Mouse (Mus musculus) myocyte (in vitro differentiated cells): ENCODE measurements around the gene Plscr2. TPM values are rescaled to one million over a fixed set of nuclear protein-coding genes. Genes with fewer than 3 reads are reported as not detected.

Source experiments
- H3K27me3 ChIP-seq: one replicate; pipeline ENCODE4 v1.6.1; 2011; ENCODE audit not compliant: control insufficient read depth, insufficient read depth, insufficient read length
- H3K36me3 ChIP-seq: one replicate; pipeline ENCODE4 v1.6.1; 2011; ENCODE audit not compliant: control insufficient read depth, insufficient read depth
- H3K4me2 ChIP-seq: one replicate; pipeline ENCODE4 v1.6.1; 2011; ENCODE audit warnings: low read depth, control low read depth
- H3K4me3 ChIP-seq: one replicate; pipeline ENCODE4 v1.5.1; 2011; ENCODE audit warnings: mild to moderate bottlenecking, control low read depth, moderate library complexity
- H3K79me2 ChIP-seq: one replicate; pipeline ENCODE4 v1.6.1; 2011; ENCODE audit not compliant: control insufficient read depth, insufficient read depth
- H3ac ChIP-seq: one replicate; pipeline ENCODE4 v1.6.1; 2011; ENCODE audit not compliant: control insufficient read depth, insufficient read length
- CEBPB ChIP-seq: IDR thresholded peaks from 2 replicates; pipeline ENCODE4 v1.6.1; 2011; ENCODE audit warnings: mild to moderate bottlenecking, moderate library complexity; ENCODE audit not compliant: poor library complexity, insufficient read depth, severe bottlenecking
- E2F4 ChIP-seq: IDR thresholded peaks from one replicate; pipeline ENCODE4 v1.6.1; 2011; ENCODE audit warnings: mild to moderate bottlenecking, control low read depth, moderate library complexity; ENCODE audit not compliant: insufficient read depth
- MAX ChIP-seq: IDR thresholded peaks from one replicate; pipeline ENCODE4 v1.6.1; 2011; ENCODE audit warnings: low read depth, mild to moderate bottlenecking, control low read depth
- MYOD1 ChIP-seq, 3 experiments: IDR thresholded peaks; one replicate each; pipeline ENCODE4 v1.6.1; 2011; ENCODE audit warnings: control low read depth in 2 of 3, low read depth in 2 of 3, mild to moderate bottlenecking in 2 of 3, moderate library complexity in 1 of 3; ENCODE audit not compliant: insufficient read length in 2 of 3, control insufficient read depth in 1 of 3
- MYOG ChIP-seq, 3 experiments: IDR thresholded peaks; one replicate each; pipeline ENCODE4 v1.6.1; 2011; ENCODE audit warnings: control low read depth in 2 of 3, low read depth in 2 of 3, mild to moderate bottlenecking in 2 of 3; ENCODE audit not compliant: insufficient read length in 2 of 3, control insufficient read depth in 1 of 3, insufficient read depth in 1 of 3
- POLR2A ChIP-seq: IDR thresholded peaks from one replicate; pipeline ENCODE4 v1.6.1; 2011; ENCODE audit warnings: low read depth, mild to moderate bottlenecking, control low read depth, moderate library complexity; ENCODE audit not compliant: insufficient read length
- POLR2AphosphoS2 ChIP-seq: IDR thresholded peaks from one replicate; pipeline ENCODE4 v1.6.1; 2011; ENCODE audit warnings: low read depth, control low read depth; ENCODE audit not compliant: insufficient read length
- REST ChIP-seq: IDR thresholded peaks from one replicate; pipeline ENCODE4 v1.6.1; 2011; ENCODE audit warnings: mild to moderate bottlenecking, control low read depth, moderate library complexity; ENCODE audit not compliant: insufficient read depth, insufficient read length
- SRF ChIP-seq: IDR thresholded peaks from one replicate; pipeline ENCODE4 v1.6.1; 2011; ENCODE audit warnings: low read depth; ENCODE audit not compliant: control insufficient read depth, insufficient read length
- TCF12 ChIP-seq: IDR thresholded peaks from one replicate; pipeline ENCODE4 v1.6.1; 2011; ENCODE audit warnings: mild to moderate bottlenecking, control low read depth; ENCODE audit not compliant: poor library complexity, insufficient read depth, severe bottlenecking
- TCF3 ChIP-seq: IDR thresholded peaks from one replicate; pipeline ENCODE4 v1.6.1; 2011; ENCODE audit warnings: low read depth, control low read depth; ENCODE audit not compliant: insufficient read length
- USF1 ChIP-seq: IDR thresholded peaks from one replicate; pipeline ENCODE4 v1.6.1; 2011; ENCODE audit warnings: low read depth, mild to moderate bottlenecking, control low read depth, moderate library complexity
- polyA plus RNA-seq: library from polyadenylated mRNA; unstranded; fragments of >200 nt; fragmentation: generic; extraction: Trizol; gene quantifications from one replicate; pipeline ENCODE4 v1.2.1, GENCODE M21; 2012; ENCODE audit warnings: missing spikeins

Gene Plscr2
- polyA plus RNA-seq, 1 experiment: 3.2 TPM

DNA sequence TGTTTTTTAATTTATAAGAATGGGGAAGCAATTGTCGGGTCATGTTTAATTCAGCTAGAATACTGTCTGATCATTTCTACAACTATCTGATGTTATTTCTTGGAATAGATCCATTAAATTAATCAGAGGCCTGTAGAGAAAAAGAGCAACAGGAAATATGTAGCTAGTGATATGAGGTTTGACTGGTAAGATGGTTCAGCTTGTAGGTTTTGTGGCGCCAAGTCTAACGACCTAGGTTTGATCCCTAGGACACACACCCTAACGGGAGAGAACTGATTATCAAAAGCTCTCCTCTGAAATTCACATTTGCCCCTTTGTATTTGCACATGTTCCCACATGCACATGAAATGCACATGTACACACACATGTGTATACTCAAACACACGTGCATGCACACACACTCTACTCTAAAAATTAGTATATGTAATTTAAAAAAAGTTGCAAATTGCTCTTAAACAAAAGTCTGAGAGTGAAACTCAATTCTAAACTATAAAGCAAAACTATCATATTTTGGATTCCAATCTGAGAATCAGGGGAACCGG lies 59.9 kb downstream of the Plscr2 start:
- TF ChIP-seq REST: no peak
- TF ChIP-seq TCF3: no peak
- TF ChIP-seq MYOG (IDR thresholded peaks at IDR 0.05; ENCODE audit: control insufficient read depth in 1 of 3, insufficient read depth in 1 of 3, insufficient read length in 2 of 3, low read depth in 2 of 3): no peak
- no peak for TF ChIP-seq POLR2A
- H3K4me3 ChIP-seq: no peak overlapping the region
- no peak overlapping the region for H3ac ChIP-seq
- no peaks in the 10 kb centered on the region for H3K27me3 ChIP-seq
- H3K36me3 ChIP-seq: no peaks in the 10 kb centered on the region
- no peak overlapping the region for H3K4me2 ChIP-seq
- no peaks in the 10 kb centered on the region for H3K79me2 ChIP-seq

- TF ChIP-seq CEBPB (no peak), SRF (no peak), MYOD1 (IDR thresholded peaks at IDR 0.05; ENCODE audit: control insufficient read depth in 1 of 3, insufficient read length in 2 of 3, low read depth in 2 of 3) (no peak), USF1 (no peak), MYOG (IDR thresholded peaks at IDR 0.05; ENCODE audit: control insufficient read depth in 1 of 3, insufficient read depth in 1 of 3, insufficient read length in 2 of 3, low read depth in 2 of 3) (no peak), TCF12 (no peak), E2F4 (no peak), POLR2AphosphoS2 (no peak), POLR2A (no peak), REST (no peak), TCF3 (no peak)
- no peaks in the 10 kb centered on the region for H3K79me2 ChIP-seq
These were observed 61.7 kb downstream of the Plscr2 start for GRCm38 (mm10) chr9:92337063-92337462.

GRCm38 (mm10) chr9:92337661-92338060 lies 62.3 kb downstream of the Plscr2 start:
- Histone ChIP-seq H3K36me3 (no peaks in the 10 kb centered on the region), H3ac (no peak overlapping the region), H3K4me3 (no peak overlapping the region)

More at GRCm38 (mm10) chr9:92337063-92337462, 61.7 kb downstream of the Plscr2 start:
- Histone ChIP-seq H3K27me3 (no peaks in the 10 kb centered on the region), H3K4me3 (no peak overlapping the region), H3K36me3 (no peaks in the 10 kb centered on the region), H3ac (no peak overlapping the region), H3K4me2 (no peak overlapping the region)

DNA sequence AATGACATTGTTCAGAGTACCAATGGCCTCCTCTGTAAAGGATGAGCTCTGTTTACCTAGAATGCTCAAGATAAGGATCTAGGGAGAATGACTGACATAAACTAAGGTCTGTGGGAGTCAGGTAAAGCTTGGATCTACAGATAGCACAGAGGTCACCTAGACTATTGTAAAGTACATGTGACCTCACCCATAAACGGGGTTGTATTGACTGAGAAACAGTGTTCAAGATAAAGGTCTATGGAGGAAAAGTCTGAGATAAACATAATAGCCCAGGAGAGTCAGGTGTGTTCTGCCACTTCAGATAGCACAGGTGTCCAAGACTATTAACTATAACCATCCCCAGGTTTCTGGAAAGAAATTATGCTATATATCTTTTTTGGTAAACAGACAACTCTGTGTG lies 63.6 kb downstream of the Plscr2 start:
- no peak for TF ChIP-seq SRF
- TF ChIP-seq E2F4: no peak
- no peak for TF ChIP-seq POLR2A
- TF ChIP-seq CEBPB: no peak
- no peak for TF ChIP-seq TCF3
- TF ChIP-seq TCF12: no peak
- no peak for TF ChIP-seq USF1
- TF ChIP-seq MAX: no peak
- TF ChIP-seq REST: no peak
- TF ChIP-seq MYOG (IDR thresholded peaks at IDR 0.05; ENCODE audit: control insufficient read depth in 1 of 3, insufficient read depth in 1 of 3, insufficient read length in 2 of 3, low read depth in 2 of 3): no peak
- TF ChIP-seq POLR2AphosphoS2: no peak
- TF ChIP-seq MYOD1 (IDR thresholded peaks at IDR 0.05; ENCODE audit: control insufficient read depth in 1 of 3, insufficient read length in 2 of 3, low read depth in 2 of 3): no peak
- no peaks in the 10 kb centered on the region for H3K27me3 ChIP-seq
- H3K4me3 ChIP-seq: no peak overlapping the region
- no peaks in the 10 kb centered on the region for H3K79me2 ChIP-seq
- H3ac ChIP-seq: no peak overlapping the region
- H3K36me3 ChIP-seq: no peaks in the 10 kb centered on the region
- H3K4me2 ChIP-seq: no peak overlapping the region

More at GRCm38 (mm10) chr9:92337661-92338060, 62.3 kb downstream of the Plscr2 start:
- Histone ChIP-seq H3K27me3 (no peaks in the 10 kb centered on the region), H3K4me2 (no peak overlapping the region), H3K79me2 (no peaks in the 10 kb centered on the region)
- no peak for TF ChIP-seq CEBPB
- TF ChIP-seq E2F4: no peak
- no peak for TF ChIP-seq USF1
- TF ChIP-seq MYOD1 (IDR thresholded peaks at IDR 0.05; ENCODE audit: control insufficient read depth in 1 of 3, insufficient read length in 2 of 3, low read depth in 2 of 3): no peak
- TF ChIP-seq MAX: no peak
- TF ChIP-seq REST: no peak
- TF ChIP-seq POLR2A: no peak
- TF ChIP-seq POLR2AphosphoS2: no peak
- no peak for TF ChIP-seq TCF3
- TF ChIP-seq TCF12: no peak
- TF ChIP-seq MYOG (IDR thresholded peaks at IDR 0.05; ENCODE audit: control insufficient read depth in 1 of 3, insufficient read depth in 1 of 3, insufficient read length in 2 of 3, low read depth in 2 of 3): no peak
- TF ChIP-seq SRF: no peak

Other genes with a start within 250 kb of the Plscr2 start
- gene Plscr5, start 82.7 kb upstream of the Plscr2 start, polyA plus RNA-seq: not detected
- gene Plscr1, start 25.9 kb upstream of the Plscr2 start, polyA plus RNA-seq: 17.7 TPM
- gene 1700057G04Rik, start 33.8 kb downstream of the Plscr2 start, polyA plus RNA-seq: 0.12 TPM
- 3.4 TPM for gene Plscr4, start 181.8 kb downstream of the Plscr2 start, polyA plus RNA-seq